Mouse (Mus musculus) hindlimb bud, embryonic 11.5 days (tissue): ENCODE measurements at regions not wholly inside any gene's neighbourhood (a gene's known extent, or its start where the extent isn't known, plus 50 kb on each side); places are given as distances from the start of the nearest gene placed in this dataset.

Experiments
- DNase-seq: peaks from one replicate; pipeline ENCODE4 v3.0.0-alpha.2; 2012; ENCODE audit warnings: low read depth, low spot score; ENCODE audit errors: extremely low spot score

- peak; percentile 37 for DNase-seq
These were observed 100.7 kb upstream of the Podxl start for GRCm38 (mm10) chr6:31664495-31664894.

GRCm38 (mm10) chr6:31660778-31661177, 97.0 kb upstream of the Podxl start:
- peak; percentile 42 for DNase-seq

- DNase-seq = no peak
These were observed 96.1 kb upstream of the Podxl start for GRCm38 (mm10) chr6:31659901-31660300.

- DNase-seq = no peak
These were observed 94.8 kb upstream of the Podxl start for GRCm38 (mm10) chr6:31658447-31659199.

GRCm38 (mm10) chr6:31650791-31651476, 87.2 kb upstream of the Podxl start:
- DNase-seq = no peak

GRCm38 (mm10) chr6:31645261-31645660, 81.5 kb upstream of the Podxl start:
- no peak for DNase-seq

GRCm38 (mm10) chr6:31644504-31644903, 80.7 kb upstream of the Podxl start:
- DNase-seq = no peak

GRCm38 (mm10) chr6:31642451-31642942, 78.7 kb upstream of the Podxl start:
- DNase-seq = no peak

- DNase-seq = no peak
These were observed 77.0 kb upstream of the Podxl start for GRCm38 (mm10) chr6:31640745-31641144.

GRCm38 (mm10) chr6:31639460-31639859, 75.7 kb upstream of the Podxl start:
- DNase-seq = no peak

- no peak for DNase-seq
These were observed 74.8 kb upstream of the Podxl start for GRCm38 (mm10) chr6:31638434-31639220.

- no peak for DNase-seq
These were observed 73.7 kb upstream of the Podxl start for GRCm38 (mm10) chr6:31637371-31638052.

GRCm38 (mm10) chr6:31636954-31637353, 73.2 kb upstream of the Podxl start:
- no peak for DNase-seq

- no peak for DNase-seq
These were observed 68.7 kb upstream of the Podxl start for GRCm38 (mm10) chr6:31632485-31632884.

- DNase-seq = no peak
These were observed 66.2 kb upstream of the Podxl start for GRCm38 (mm10) chr6:31630009-31630408.

GRCm38 (mm10) chr6:31627912-31628311, 64.1 kb upstream of the Podxl start:
- DNase-seq = no peak

- DNase-seq = no peak
These were observed 61.3 kb upstream of the Podxl start for GRCm38 (mm10) chr6:31625055-31625454.

- DNase-seq = no peak
These were observed 60.6 kb upstream of the Podxl start for GRCm38 (mm10) chr6:31624374-31624773.

- DNase-seq = no peak
These were observed 57.2 kb upstream of the Podxl start for GRCm38 (mm10) chr6:31621023-31621422.

- no peak for DNase-seq
These were observed 55.1 kb upstream of the Podxl start for GRCm38 (mm10) chr6:31618852-31619251.

GRCm38 (mm10) chr6:31617341-31617740, 53.6 kb upstream of the Podxl start:
- no peak for DNase-seq
